ENCODE assay signal across 27 mouse cellular contexts in genomic region chr14:55716884-55717283, GRCm38 (mm10). TPM values are rescaled to one million over a fixed set of nuclear protein-coding genes. Genes with fewer than 3 reads are reported as not detected.
DNase-seq lines count a peak whose midpoint lies in the region; ATAC-seq and TF ChIP-seq lines count a peak whose summit lies in the region.
"Had no signal": no experiment of that assay in that cellular context is flagged by ENCODE, and none has a peak within 500 bp of the region (broad histone marks: within the 10 kb centered on the region; RNA-seq: fewer than 3 reads in every experiment).

No protein-coding gene starts in this region.

- no peak for DNase-seq in lung, postnatal 0 days (ENCODE audit: low spot score)
- DNase-seq in lung, postnatal 25 days (ENCODE audit: low spot score) = no peak
- DNase-seq in kidney, postnatal 36 days = peak; percentile 75 to 84
- DNase-seq in cerebellum, postnatal 36 days = no peak
- no peak for DNase-seq in embryo, embryonic 10 days (ENCODE audit: low spot score)
- DNase-seq: adrenal gland, postnatal 14 days; B cell, adult 2 months; cerebellum, adult 11-12 months; cerebellum, postnatal 10 days; gastrocnemius, postnatal 10 days; heart, postnatal 14 days; layer of hippocampus, adult 9-11 months; lung, embryonic 14.5 days; lung, postnatal 36 days; right cerebral cortex, adult 18-20 months; spleen, adult 18-20 months; thymus, postnatal 36 days had no signal

- no peak for ATAC-seq in lung, postnatal 0 days
- ATAC-seq in kidney, embryonic 16.5 days (ENCODE audit: low FRiP score, low TSS enrichment) = peak; percentile 24
- ATAC-seq in activated CD4-positive, CD25-positive, alpha-beta regulatory T cell, adult 4 months = no peak
- ATAC-seq: forebrain, embryonic 13.5 days; hindbrain, embryonic 16.5 days; midbrain, embryonic 16.5 days had no signal

- H3K9me3 ChIP-seq in lung, postnatal 0 days (ENCODE audit: low read length) = no peaks in the 10 kb centered on the region
- H3K9me3 ChIP-seq in kidney, embryonic 16.5 days (ENCODE audit: low read length) = no peaks in the 10 kb centered on the region
- H3K9me3 ChIP-seq: embryonic facial prominence, embryonic 10.5 days; embryonic facial prominence, embryonic 15.5 days; forebrain, embryonic 13.5 days; limb, embryonic 12.5 days; liver, embryonic 15.5 days had no signal

- no peak for TF ChIP-seq EP300 in lung, postnatal 0 days (IDR thresholded peaks at IDR 0.05)

- 77% methylated on average over 8 of the region's 8 CpGs for WGBS in lung, postnatal 0 days
- 69% methylated on average over 8 of the region's 8 CpGs for WGBS in kidney, embryonic 16.5 days

- no peak for TF ChIP-seq CTCF in lung, postnatal 0 days (IDR thresholded peaks at IDR 0.05)

- H3K4me2 ChIP-seq in lung, postnatal 0 days (replicated peaks; ENCODE audit: low read depth, low read length) = no peak overlapping the region
- H3K4me2 ChIP-seq in kidney, embryonic 16.5 days (replicated peaks; ENCODE audit: low read depth, low read length) = no peak overlapping the region
- H3K4me2 ChIP-seq: embryonic facial prominence, embryonic 15.5 days; forebrain, embryonic 13.5 days; limb, embryonic 12.5 days; liver, embryonic 15.5 days; lung, embryonic 14.5 days; midbrain, embryonic 11.5 days had no signal

- H3K27ac ChIP-seq in lung, postnatal 0 days (ENCODE audit: low read length) = 0 out of 2 replicates have a peak overlapping the region, but pooled peaks have one; percentile 5
- H3K27ac ChIP-seq in kidney, embryonic 16.5 days (ENCODE audit: low read length) = no peak overlapping the region
- H3K27ac ChIP-seq: embryonic facial prominence, embryonic 10.5 days; embryonic facial prominence, embryonic 15.5 days; forebrain, embryonic 13.5 days; limb, embryonic 12.5 days; liver, embryonic 15.5 days had no signal

- no peak overlapping the region for H3K9ac ChIP-seq in lung, postnatal 0 days (replicated peaks; ENCODE audit: low read depth)
- H3K9ac ChIP-seq in kidney, embryonic 16.5 days (replicated peaks; ENCODE audit: low read length) = no peak overlapping the region
- H3K9ac ChIP-seq: embryonic facial prominence, embryonic 15.5 days; forebrain, embryonic 13.5 days; limb, embryonic 12.5 days; liver, embryonic 15.5 days; lung, embryonic 14.5 days had no signal

- H3K27me3 ChIP-seq in lung, postnatal 0 days (replicated peaks; ENCODE audit: insufficient read depth, low read length) = no peaks in the 10 kb centered on the region
- peaks cover 13% of the 10 kb centered on the region for H3K27me3 ChIP-seq in kidney, embryonic 16.5 days (ENCODE audit: insufficient read depth, low read length)

- H3K4me1 ChIP-seq in lung, postnatal 0 days (ENCODE audit: insufficient read depth, low read depth, low read length) = peaks cover 16% of the 10 kb centered on the region; the same call in 1 of the 2 replicates
- H3K4me1 ChIP-seq in kidney, embryonic 16.5 days (ENCODE audit: insufficient read depth, low read length) = peaks cover 13% of the 10 kb centered on the region

- 0 out of 2 replicates have a peak, but pooled peaks cover 18% of the 10 kb centered on the region for H3K36me3 ChIP-seq in lung, postnatal 0 days (ENCODE audit: insufficient read depth, low read length)
- peaks cover 17% of the 10 kb centered on the region; the same call in 1 of the 2 replicates for H3K36me3 ChIP-seq in kidney, embryonic 16.5 days (ENCODE audit: insufficient read depth, low read length)

- H3K4me3 ChIP-seq in lung, postnatal 0 days (ENCODE audit: low read depth, low read length) = no peak overlapping the region
- H3K4me3 ChIP-seq in kidney, embryonic 16.5 days (ENCODE audit: low read length) = no peak overlapping the region
- H3K4me3 ChIP-seq: embryonic facial prominence, embryonic 10.5 days; embryonic facial prominence, embryonic 15.5 days; forebrain, embryonic 13.5 days; limb, embryonic 12.5 days; liver, embryonic 15.5 days had no signal

RNA-seq across cellular contexts. Expression of gene Tgm1, which starts 3.2 kb away (rescaled TPM):
- 14.2 and 20.6 TPM in 2 replicates for polyA plus RNA-seq in lung, postnatal 0 days (2015; fragmentation: Nextera tagmentation; extraction: Ambion mirVana)
- polyA plus RNA-seq in kidney, embryonic 16.5 days (2015; fragmentation: Nextera tagmentation; extraction: Ambion mirVana) = 2.9 and 3.0 TPM in 2 replicates
- polyA plus RNA-seq in activated CD4-positive, CD25-positive, alpha-beta regulatory T cell, adult 4 months (2017; shearing (Covaris generic)) = not detected

RNA-seq across cellular contexts. Expression of gene Rabggta, which starts 5.2 kb away (rescaled TPM):
- 31.4 and 32.5 TPM in 2 replicates for polyA plus RNA-seq in lung, postnatal 0 days (2015; fragmentation: Nextera tagmentation; extraction: Ambion mirVana)
- polyA plus RNA-seq in kidney, embryonic 16.5 days (2015; fragmentation: Nextera tagmentation; extraction: Ambion mirVana) = 43.3 and 46.2 TPM in 2 replicates
- polyA plus RNA-seq in activated CD4-positive, CD25-positive, alpha-beta regulatory T cell, adult 4 months (2017; shearing (Covaris generic)) = 10 to 100 TPM; 53.3 to 60.8 TPM

RNA-seq across cellular contexts. Expression of gene Dhrs1, which starts 28.6 kb away (rescaled TPM):
- 74.1 and 83.5 TPM in 2 replicates for polyA plus RNA-seq in lung, postnatal 0 days (2015; fragmentation: Nextera tagmentation; extraction: Ambion mirVana)
- polyA plus RNA-seq in kidney, embryonic 16.5 days (2015; fragmentation: Nextera tagmentation; extraction: Ambion mirVana) = 112 and 119 TPM in 2 replicates
- 10 to 100 TPM; 46.4 to 48.9 TPM for polyA plus RNA-seq in activated CD4-positive, CD25-positive, alpha-beta regulatory T cell, adult 4 months (2017; shearing (Covaris generic))

RNA-seq across cellular contexts. Expression of gene Nop9, which starts 28.6 kb away (rescaled TPM):
- 16.2 and 19.5 TPM in 2 replicates for polyA plus RNA-seq in lung, postnatal 0 days (2015; fragmentation: Nextera tagmentation; extraction: Ambion mirVana)
- polyA plus RNA-seq in kidney, embryonic 16.5 days (2015; fragmentation: Nextera tagmentation; extraction: Ambion mirVana) = 40.6 and 41.9 TPM in 2 replicates
- 1 to 10 TPM; 6.0 to 8.2 TPM for polyA plus RNA-seq in activated CD4-positive, CD25-positive, alpha-beta regulatory T cell, adult 4 months (2017; shearing (Covaris generic))

RNA-seq across cellular contexts. Expression of gene Tinf2, which starts 35.3 kb away (rescaled TPM):
- 18.8 and 19.9 TPM in 2 replicates for polyA plus RNA-seq in lung, postnatal 0 days (2015; fragmentation: Nextera tagmentation; extraction: Ambion mirVana)
- polyA plus RNA-seq in kidney, embryonic 16.5 days (2015; fragmentation: Nextera tagmentation; extraction: Ambion mirVana) = 43.9 and 44.5 TPM in 2 replicates
- 10 to 100 TPM; 23.4 to 28.3 TPM for polyA plus RNA-seq in activated CD4-positive, CD25-positive, alpha-beta regulatory T cell, adult 4 months (2017; shearing (Covaris generic))

Comparison
In these comparisons a context has a peak if more than half of its experiments do, and no peak if none do; other contexts are left out.
1. DNase-seq: peak in kidney, postnatal 36 days (2 of 2); none in lung, postnatal 0 days (single experiment), lung, postnatal 25 days (single experiment), cerebellum, postnatal 36 days (0 of 2) and embryo, embryonic 10 days (single experiment).